Mouse (Mus musculus): ENCODE results near the gene Slc13a1. TPM values are rescaled to one million over a fixed set of nuclear protein-coding genes. Genes with fewer than 3 reads are reported as not detected.

Slc13a1 gene
- polyA plus RNA-seq, 1 experiment from 2014 or later = 0.09 TPM

DNA sequence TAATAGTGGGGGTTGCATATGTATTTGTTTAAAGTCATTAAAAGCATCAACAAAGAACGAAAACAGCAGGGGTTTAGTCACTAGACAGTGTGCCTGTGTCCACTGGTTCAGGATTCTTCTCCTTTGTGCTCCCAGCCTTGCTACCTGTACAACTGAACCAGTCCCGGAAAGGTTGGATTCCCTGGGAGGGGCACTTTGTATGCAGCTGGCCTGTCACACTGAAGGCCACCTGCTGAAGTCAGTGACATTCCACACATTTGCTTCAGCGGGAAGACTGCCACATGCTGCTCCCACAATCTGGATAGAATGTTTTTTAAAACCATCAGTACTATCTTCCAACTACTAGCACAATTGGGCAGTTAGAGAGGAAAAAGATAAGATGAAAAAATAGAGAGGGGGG lies 61.7 kb downstream of the Slc13a1 start:
- DNase-seq (ENCODE audit: low spot score) (peak; percentile 27), ATAC-seq (peak; percentile 52; the same call in 1 of the 2 replicates)
- H3K9me3 ChIP-seq (replicated peaks; ENCODE audit: control insufficient read depth, low read length) = no peaks in the 10 kb centered on the region
- no peaks in the 10 kb centered on the region for H3K36me3 ChIP-seq (ENCODE audit: control insufficient read depth, insufficient read depth, low read length)
- no peaks in the 10 kb centered on the region for H3K27me3 ChIP-seq (replicated peaks; ENCODE audit: control insufficient read depth, insufficient read depth, low read length)
- peaks cover 5% of the 10 kb centered on the region; the same call in 1 of the 2 replicates for H3K4me1 ChIP-seq (ENCODE audit: control insufficient read depth, insufficient read depth, low read length)
- H3K4me3 ChIP-seq (ENCODE audit: low read depth, low read length) = no peak overlapping the region
- H3K9ac ChIP-seq (ENCODE audit: low read length) = no peak overlapping the region
- H3K27ac ChIP-seq (ENCODE audit: low read depth, low read length) = no peak overlapping the region
- 20% methylated on average over 3 of the region's 3 CpGs for WGBS
- no peak overlapping the region for H3K4me2 ChIP-seq (ENCODE audit: low read length)

DNA sequence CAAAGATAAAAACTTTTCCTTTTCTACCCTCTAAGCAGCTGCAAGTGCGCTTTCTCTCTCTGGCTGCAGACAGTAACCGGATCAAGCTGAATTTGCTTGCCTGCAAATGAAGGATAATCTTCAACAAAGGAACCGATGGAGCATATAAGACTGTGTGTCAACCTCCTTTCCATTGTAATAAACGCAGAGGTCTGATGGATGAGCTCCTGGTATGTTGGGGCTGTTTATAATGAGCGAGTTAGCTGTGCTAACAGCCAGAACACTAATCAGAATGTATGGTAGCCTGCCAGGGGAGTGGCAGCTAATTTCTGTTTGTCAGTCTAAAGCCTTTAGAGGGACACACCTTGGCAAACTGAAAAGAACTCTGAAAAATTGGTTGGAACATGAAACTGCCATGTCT lies 62.2 kb downstream of the Slc13a1 start:
- H3K4me3 ChIP-seq (ENCODE audit: low read depth, low read length) = no peak overlapping the region
- H3K4me1 ChIP-seq (ENCODE audit: control insufficient read depth, insufficient read depth, low read length) = peaks cover 5% of the 10 kb centered on the region; the same call in 1 of the 2 replicates
- ATAC-seq (peak; percentile 82), DNase-seq (ENCODE audit: low spot score) (peak; percentile 58)
- WGBS = 8% methylated on average over 5 of the region's 5 CpGs
- no peak overlapping the region for H3K9ac ChIP-seq (ENCODE audit: low read length)
- H3K4me2 ChIP-seq (ENCODE audit: low read length) = no peak overlapping the region
- no peaks in the 10 kb centered on the region for H3K36me3 ChIP-seq (ENCODE audit: control insufficient read depth, insufficient read depth, low read length)
- no peaks in the 10 kb centered on the region for H3K9me3 ChIP-seq (replicated peaks; ENCODE audit: control insufficient read depth, low read length)
- H3K27ac ChIP-seq (ENCODE audit: low read depth, low read length) = no peak overlapping the region
- no peaks in the 10 kb centered on the region for H3K27me3 ChIP-seq (replicated peaks; ENCODE audit: control insufficient read depth, insufficient read depth, low read length)

DNA sequence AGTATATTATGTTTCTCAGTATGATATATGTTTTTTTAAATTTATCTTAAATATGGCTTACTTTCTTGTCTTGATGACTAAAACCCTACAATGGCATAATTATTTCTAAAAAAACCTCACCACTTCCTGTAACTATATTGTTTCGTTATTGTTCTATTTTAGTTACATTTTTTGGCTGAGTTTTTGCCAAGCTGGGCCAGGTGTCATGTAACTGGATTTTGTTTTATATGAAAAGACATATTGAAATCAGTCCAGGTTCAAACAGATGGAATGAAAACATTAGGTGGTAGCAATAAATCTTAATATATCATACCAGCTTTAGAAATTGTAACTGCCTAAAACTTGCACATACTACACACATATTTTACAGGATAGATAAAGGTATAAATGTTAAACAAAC lies 66.6 kb downstream of the Slc13a1 start:
- Histone ChIP-seq H3K27me3 (replicated peaks; ENCODE audit: control insufficient read depth, insufficient read depth, low read length) (no peaks in the 10 kb centered on the region), H3K4me2 (ENCODE audit: low read length) (no peak overlapping the region), H3K36me3 (ENCODE audit: control insufficient read depth, insufficient read depth, low read length) (no peaks in the 10 kb centered on the region), H3K4me1 (ENCODE audit: control insufficient read depth, insufficient read depth, low read length) (peaks cover 5% of the 10 kb centered on the region; the same call in 1 of the 2 replicates), H3K9ac (ENCODE audit: low read length) (no peak overlapping the region), H3K9me3 (replicated peaks; ENCODE audit: control insufficient read depth, low read length) (no peaks in the 10 kb centered on the region), H3K27ac (ENCODE audit: low read depth, low read length) (no peak overlapping the region), H3K4me3 (ENCODE audit: low read depth, low read length) (no peak overlapping the region)
- ATAC-seq (no peak), DNase-seq (ENCODE audit: low spot score) (no peak)
- WGBS = 88% methylated on average over 1 of the region's 1 CpGs

DNA sequence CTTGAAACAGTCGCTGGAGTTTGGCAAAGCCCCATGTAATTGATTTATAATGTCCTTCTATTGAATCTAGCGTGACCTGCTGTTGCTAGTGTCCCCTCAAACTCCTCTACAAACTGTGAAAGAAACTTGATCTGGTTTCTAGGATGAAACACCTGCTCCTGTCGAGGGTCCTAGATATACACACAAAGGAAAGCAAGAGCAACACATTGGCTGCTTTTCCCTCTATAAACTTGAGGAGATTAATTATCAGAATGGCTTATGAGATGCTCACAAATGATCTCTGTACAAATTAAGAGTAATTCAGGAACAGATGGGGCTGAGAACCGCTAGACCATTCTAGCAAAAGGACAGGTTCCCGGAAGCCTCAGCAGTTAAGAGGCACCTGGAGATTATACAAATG lies 67.2 kb downstream of the Slc13a1 start:
- peak; percentile 37 for DNase-seq (ENCODE audit: low spot score)
- no peak overlapping the region for H3K9ac ChIP-seq (ENCODE audit: low read length)
- no peak overlapping the region for H3K4me2 ChIP-seq (ENCODE audit: low read length)
- WGBS = 46% methylated on average over 5 of the region's 5 CpGs
- no peak overlapping the region for H3K4me3 ChIP-seq (ENCODE audit: low read depth, low read length)
- no peaks in the 10 kb centered on the region for H3K36me3 ChIP-seq (ENCODE audit: control insufficient read depth, insufficient read depth, low read length)
- H3K9me3 ChIP-seq (replicated peaks; ENCODE audit: control insufficient read depth, low read length) = no peaks in the 10 kb centered on the region
- H3K27ac ChIP-seq (ENCODE audit: low read depth, low read length) = no peak overlapping the region
- no peaks in the 10 kb centered on the region for H3K27me3 ChIP-seq (replicated peaks; ENCODE audit: control insufficient read depth, insufficient read depth, low read length)
- peak; percentile 21; the same call in 1 of the 2 replicates for ATAC-seq
- H3K4me1 ChIP-seq (ENCODE audit: control insufficient read depth, insufficient read depth, low read length) = peaks cover 2% of the 10 kb centered on the region; the same call in 1 of the 2 replicates

DNA sequence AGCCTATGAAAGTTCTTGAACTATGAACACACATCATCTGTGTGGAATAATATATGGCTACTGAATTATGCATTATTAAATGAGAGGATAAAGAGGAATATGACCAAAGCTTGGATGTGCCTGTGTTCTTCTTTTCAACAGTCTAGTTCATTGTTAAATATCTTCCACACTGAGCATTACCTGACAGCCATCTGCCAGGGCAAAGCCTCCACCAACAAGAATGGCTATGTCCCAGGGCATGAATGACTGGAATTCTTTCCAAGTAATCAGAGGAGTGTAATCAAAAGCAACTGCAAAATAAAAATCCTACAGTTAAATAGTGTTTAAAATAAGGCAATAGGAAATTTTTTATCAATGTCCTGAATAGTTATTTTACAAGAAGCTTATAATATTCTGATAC lies 70.5 kb downstream of the Slc13a1 start:
- H3K4me3 ChIP-seq (ENCODE audit: low read depth, low read length) = no peak overlapping the region
- no peak overlapping the region for H3K4me2 ChIP-seq (ENCODE audit: low read length)
- no peak for ATAC-seq
- no peak overlapping the region for H3K27ac ChIP-seq (ENCODE audit: low read depth, low read length)
- H3K4me1 ChIP-seq (ENCODE audit: control insufficient read depth, insufficient read depth, low read length) = no peaks in the 10 kb centered on the region
- no peaks in the 10 kb centered on the region for H3K9me3 ChIP-seq (replicated peaks; ENCODE audit: control insufficient read depth, low read length)
- no peak for DNase-seq (ENCODE audit: low spot score)
- no peaks in the 10 kb centered on the region for H3K27me3 ChIP-seq (replicated peaks; ENCODE audit: control insufficient read depth, insufficient read depth, low read length)
- no peak overlapping the region for H3K9ac ChIP-seq (ENCODE audit: low read length)
- H3K36me3 ChIP-seq (ENCODE audit: control insufficient read depth, insufficient read depth, low read length) = no peaks in the 10 kb centered on the region

DNA sequence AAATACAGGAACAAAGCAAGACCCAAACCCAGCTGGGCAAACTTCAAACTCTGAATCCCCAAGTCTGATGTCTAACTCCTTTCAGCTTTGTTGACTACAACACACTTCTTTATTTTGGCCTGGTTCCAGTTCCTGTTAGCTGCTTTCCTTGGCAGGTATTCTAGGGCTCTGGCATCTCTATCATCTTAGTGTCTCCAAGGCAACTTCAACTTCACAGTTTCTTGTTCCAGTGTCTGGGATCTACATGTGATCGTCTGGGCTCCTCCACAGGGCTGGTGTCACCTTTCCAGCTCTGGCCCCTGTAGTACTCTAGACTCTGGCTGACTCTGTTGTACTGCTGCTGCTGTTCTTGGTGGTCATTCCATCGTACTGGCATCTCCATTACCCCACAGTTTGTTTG lies 91.8 kb downstream of the Slc13a1 start:
- Histone ChIP-seq H3K27me3 (replicated peaks; ENCODE audit: control insufficient read depth, insufficient read depth, low read length) (no peaks in the 10 kb centered on the region), H3K9me3 (replicated peaks; ENCODE audit: control insufficient read depth, low read length) (no peaks in the 10 kb centered on the region), H3K4me2 (ENCODE audit: low read length) (no peak overlapping the region), H3K4me1 (ENCODE audit: control insufficient read depth, insufficient read depth, low read length) (no peaks in the 10 kb centered on the region), H3K27ac (ENCODE audit: low read depth, low read length) (no peak overlapping the region), H3K9ac (ENCODE audit: low read length) (no peak overlapping the region), H3K36me3 (ENCODE audit: control insufficient read depth, insufficient read depth, low read length) (no peaks in the 10 kb centered on the region), H3K4me3 (ENCODE audit: low read depth, low read length) (no peak overlapping the region)
- ATAC-seq (no peak), DNase-seq (ENCODE audit: low spot score) (peak; percentile 4)
- 66% methylated on average over 2 of the region's 2 CpGs for WGBS

DNA sequence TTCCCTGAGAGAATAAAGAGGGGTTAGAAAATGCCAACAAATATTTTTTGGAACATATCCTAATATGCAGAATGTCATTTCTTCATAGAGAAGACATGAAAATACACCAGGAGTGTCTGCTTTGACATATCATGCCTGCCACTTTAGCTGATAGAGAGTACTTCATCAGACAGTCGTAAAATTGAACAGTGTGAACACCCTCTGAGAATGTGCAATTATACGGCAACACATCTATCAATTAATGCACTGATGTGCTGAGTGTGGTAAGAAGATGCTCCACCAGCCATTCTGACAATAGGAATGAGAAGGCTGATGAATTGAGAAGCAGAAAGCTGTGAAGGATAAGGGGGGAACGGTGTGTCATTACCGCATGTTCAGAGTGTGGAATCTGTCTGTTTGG lies 95.1 kb downstream of the Slc13a1 start:
- Histone ChIP-seq H3K4me3 (ENCODE audit: low read depth, low read length) (no peak overlapping the region), H3K4me2 (ENCODE audit: low read length) (no peak overlapping the region), H3K27ac (ENCODE audit: low read depth, low read length) (no peak overlapping the region), H3K9me3 (replicated peaks; ENCODE audit: control insufficient read depth, low read length) (no peaks in the 10 kb centered on the region), H3K9ac (ENCODE audit: low read length) (no peak overlapping the region), H3K36me3 (ENCODE audit: control insufficient read depth, insufficient read depth, low read length) (no peaks in the 10 kb centered on the region), H3K4me1 (ENCODE audit: control insufficient read depth, insufficient read depth, low read length) (no peaks in the 10 kb centered on the region), H3K27me3 (replicated peaks; ENCODE audit: control insufficient read depth, insufficient read depth, low read length) (no peaks in the 10 kb centered on the region)
- no peak for ATAC-seq
- peak; percentile 9 for DNase-seq (ENCODE audit: low spot score)
- WGBS = 84% methylated on average over 4 of the region's 4 CpGs

DNA sequence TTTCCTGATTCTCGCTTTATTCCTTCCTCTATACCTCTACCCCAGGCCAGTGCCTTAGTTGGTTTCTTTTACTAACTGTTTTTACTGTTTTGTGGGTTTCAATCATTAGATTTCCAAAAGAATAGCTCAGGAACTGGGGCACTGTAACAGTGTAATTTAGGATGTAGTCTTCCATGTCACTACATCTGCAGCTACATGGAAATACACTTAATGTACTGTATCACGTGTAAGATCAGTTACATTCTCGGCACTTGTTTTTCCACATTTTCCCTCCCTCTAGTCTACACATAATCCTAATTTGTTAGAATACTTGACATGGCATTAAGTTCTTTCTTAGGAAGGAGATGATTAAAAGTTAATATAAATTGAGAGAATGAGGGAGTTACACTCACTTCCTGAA lies 108.1 kb downstream of the Slc13a1 start:
- Histone ChIP-seq H3K36me3 (ENCODE audit: control insufficient read depth, insufficient read depth, low read length) (no peaks in the 10 kb centered on the region), H3K9ac (ENCODE audit: low read length) (no peak overlapping the region), H3K4me2 (ENCODE audit: low read length) (no peak overlapping the region), H3K9me3 (replicated peaks; ENCODE audit: control insufficient read depth, low read length) (no peaks in the 10 kb centered on the region), H3K4me1 (ENCODE audit: control insufficient read depth, insufficient read depth, low read length) (no peaks in the 10 kb centered on the region), H3K4me3 (ENCODE audit: low read depth, low read length) (no peak overlapping the region), H3K27ac (ENCODE audit: low read depth, low read length) (no peak overlapping the region), H3K27me3 (replicated peaks; ENCODE audit: control insufficient read depth, insufficient read depth, low read length) (no peaks in the 10 kb centered on the region)
- WGBS = 88% methylated on average over 3 of the region's 3 CpGs
- DNase-seq (ENCODE audit: low spot score) = no peak
- ATAC-seq = no peak

DNA sequence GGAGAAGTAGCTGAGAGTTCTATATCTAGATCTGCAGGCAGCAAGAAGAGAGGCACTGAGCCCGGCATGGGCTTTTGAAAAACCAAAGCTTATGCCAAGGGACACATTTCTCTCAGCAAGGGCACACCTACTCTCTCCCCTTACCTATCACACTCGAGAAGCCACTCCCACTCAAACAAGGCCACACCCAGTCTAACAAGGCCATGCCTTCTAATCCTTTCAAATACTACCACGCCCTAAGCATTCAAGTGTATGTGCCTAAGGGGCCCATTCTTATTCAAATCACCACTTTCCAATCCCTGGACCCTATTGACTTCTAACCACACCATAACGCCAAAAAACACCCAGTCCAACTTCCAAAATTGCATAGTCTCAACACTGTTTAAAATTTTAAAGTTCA lies 112.8 kb downstream of the Slc13a1 start:
- H3K4me3 ChIP-seq (ENCODE audit: low read depth, low read length) = no peak overlapping the region
- no peak for DNase-seq (ENCODE audit: low spot score)
- no peak overlapping the region for H3K4me2 ChIP-seq (ENCODE audit: low read length)
- H3K9ac ChIP-seq (ENCODE audit: low read length) = no peak overlapping the region
- no peaks in the 10 kb centered on the region for H3K9me3 ChIP-seq (replicated peaks; ENCODE audit: control insufficient read depth, low read length)
- WGBS = 86% methylated on average over 4 of the region's 4 CpGs
- no peak for ATAC-seq
- no peak overlapping the region for H3K27ac ChIP-seq (ENCODE audit: low read depth, low read length)
- no peaks in the 10 kb centered on the region for H3K27me3 ChIP-seq (replicated peaks; ENCODE audit: control insufficient read depth, insufficient read depth, low read length)
- no peaks in the 10 kb centered on the region for H3K36me3 ChIP-seq (ENCODE audit: control insufficient read depth, insufficient read depth, low read length)
- no peaks in the 10 kb centered on the region for H3K4me1 ChIP-seq (ENCODE audit: control insufficient read depth, insufficient read depth, low read length)
